Mouse (Mus musculus): ENCODE measurements around the gene Npc2.

DNA sequence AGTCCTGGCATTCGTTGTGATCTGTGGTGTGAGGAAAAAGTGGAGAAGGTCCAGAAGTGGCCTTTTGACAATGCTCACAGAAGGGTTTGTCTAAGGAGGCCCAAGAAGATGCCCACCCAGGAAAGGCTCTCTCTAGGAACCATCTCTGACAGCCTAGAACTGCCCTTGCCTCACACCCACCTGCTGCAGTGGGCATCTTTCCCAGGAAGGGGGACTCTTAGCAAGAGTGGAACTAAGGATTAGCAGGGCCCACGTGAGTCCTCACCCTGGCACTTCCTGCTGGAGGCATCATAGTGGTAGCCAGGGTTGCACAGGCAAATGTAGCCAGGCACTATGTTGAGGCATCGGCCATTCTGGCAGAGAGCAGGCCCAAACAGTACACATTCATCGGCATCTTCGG, 13.1 kb upstream of the Npc2 start:
- TF ChIP-seq POLR2A (IDR thresholded peaks at IDR 0.05; ENCODE audit: borderline replicate concordance, extremely low read depth, low read depth, low read length) = no peak
- no peak for TF ChIP-seq CTCF (IDR thresholded peaks at IDR 0.05; ENCODE audit: insufficient read depth, low read length)

All from lung, adult 2 months (tissue).